ENCODE assay signal across 13 mouse cellular contexts in genomic region chr7:111813093-111813492, GRCm38 (mm10). TPM values are rescaled to one million over a fixed set of nuclear protein-coding genes. Genes with fewer than 3 reads are reported as not detected.
DNase-seq lines count a peak whose midpoint lies in the region; ATAC-seq and TF ChIP-seq lines count a peak whose summit lies in the region.
"Had no signal": no experiment of that assay in that cellular context is flagged by ENCODE, and none has a peak within 500 bp of the region (broad histone marks: within the 10 kb centered on the region; RNA-seq: fewer than 3 reads in every experiment).

No protein-coding gene starts in this region.

- ATAC-seq in kidney, embryonic 14.5 days (ENCODE audit: low FRiP score, low TSS enrichment) = 0 out of 2 replicates have a peak, but pooled peaks have one; percentile 16
- peak; percentile 37; the same call in 1 of the 2 replicates for ATAC-seq in lung, postnatal 0 days
- ATAC-seq: forebrain, embryonic 16.5 days; inflammation-experienced regulatory T-cells, adult 6 months had no signal

- H3K36me3 ChIP-seq in kidney, embryonic 14.5 days (ENCODE audit: control insufficient read depth, insufficient read depth, low read length) = no peaks in the 10 kb centered on the region
- H3K36me3 ChIP-seq in lung, postnatal 0 days (ENCODE audit: insufficient read depth, low read length) = no peaks in the 10 kb centered on the region
- H3K36me3 ChIP-seq: embryonic facial prominence, embryonic 13.5 days; heart, embryonic 13.5 days had no signal

- 0 out of 2 replicates have a peak, but pooled peaks cover 3% of the 10 kb centered on the region for H3K4me1 ChIP-seq in kidney, embryonic 14.5 days (ENCODE audit: control insufficient read depth, insufficient read depth, low read length)
- peaks cover 4% of the 10 kb centered on the region for H3K4me1 ChIP-seq in lung, postnatal 0 days (ENCODE audit: insufficient read depth, low read depth, low read length)
- H3K4me1 ChIP-seq: embryonic facial prominence, embryonic 13.5 days had no signal

- no peak overlapping the region for H3K9ac ChIP-seq in kidney, embryonic 14.5 days (ENCODE audit: low read depth, low read length)
- no peak overlapping the region for H3K9ac ChIP-seq in lung, postnatal 0 days (replicated peaks; ENCODE audit: low read depth)
- H3K9ac ChIP-seq: embryonic facial prominence, embryonic 13.5 days; heart, embryonic 13.5 days had no signal

- no peak overlapping the region for H3K27ac ChIP-seq in kidney, embryonic 14.5 days (ENCODE audit: low read depth, low read length)
- no peak overlapping the region for H3K27ac ChIP-seq in lung, postnatal 0 days (ENCODE audit: low read length)
- H3K27ac ChIP-seq: embryonic facial prominence, embryonic 13.5 days; heart, embryonic 13.5 days had no signal

- DNase-seq in embryo, embryonic 10.5 days (ENCODE audit: low spot score) = peak; percentile 36
- DNase-seq in embryo, embryonic 9.5 days (ENCODE audit: extremely low spot score) = no peak
- DNase-seq in kidney, postnatal 25 days = no peak
- no peak for DNase-seq in lung, postnatal 0 days (ENCODE audit: low spot score)
- no peak for DNase-seq in lung, postnatal 25 days (ENCODE audit: low spot score)
- peak; percentile 12 for DNase-seq in forelimb bud, embryonic 11.5 days (ENCODE audit: low read depth, low spot score)
- DNase-seq in natural killer cell, adult 2 months (ENCODE audit: low spot score in 2 of 2) = no peak
- DNase-seq: cerebellum, adult 9-11 months had no signal

- 38% methylated on average over 1 of the region's 1 CpGs for WGBS in kidney, embryonic 14.5 days
- 18% methylated on average over 1 of the region's 1 CpGs for WGBS in lung, postnatal 0 days

- TF ChIP-seq CTCF in lung, postnatal 0 days (IDR thresholded peaks at IDR 0.05) = no peak

- no peak for TF ChIP-seq EP300 in lung, postnatal 0 days (IDR thresholded peaks at IDR 0.05)

- no peaks in the 10 kb centered on the region for H3K9me3 ChIP-seq in kidney, embryonic 14.5 days (ENCODE audit: control insufficient read depth, low read length)
- no peaks in the 10 kb centered on the region for H3K9me3 ChIP-seq in lung, postnatal 0 days (ENCODE audit: low read length)
- H3K9me3 ChIP-seq: embryonic facial prominence, embryonic 13.5 days; heart, embryonic 13.5 days had no signal

- H3K4me3 ChIP-seq in kidney, embryonic 14.5 days (ENCODE audit: low read length) = no peak overlapping the region
- no peak overlapping the region for H3K4me3 ChIP-seq in lung, postnatal 0 days (ENCODE audit: low read depth, low read length)
- H3K4me3 ChIP-seq: embryonic facial prominence, embryonic 13.5 days; heart, embryonic 13.5 days had no signal

- H3K27me3 ChIP-seq in kidney, embryonic 14.5 days (ENCODE audit: control insufficient read depth, insufficient read depth, low read length) = no peaks in the 10 kb centered on the region
- H3K27me3 ChIP-seq in lung, postnatal 0 days (replicated peaks; ENCODE audit: insufficient read depth, low read length) = no peaks in the 10 kb centered on the region
- H3K27me3 ChIP-seq: embryonic facial prominence, embryonic 13.5 days; heart, embryonic 13.5 days had no signal

- H3K4me2 ChIP-seq in kidney, embryonic 14.5 days (replicated peaks; ENCODE audit: low read depth, low read length) = no peak overlapping the region
- H3K4me2 ChIP-seq in lung, postnatal 0 days (replicated peaks; ENCODE audit: low read depth, low read length) = no peak overlapping the region
- H3K4me2 ChIP-seq: embryonic facial prominence, embryonic 13.5 days; heart, embryonic 13.5 days had no signal

RNA-seq across cellular contexts. Expression of gene Galnt18, which starts 33.3 kb away (rescaled TPM):
- 11.3 and 17.8 TPM in 2 replicates for polyA plus RNA-seq in kidney, embryonic 14.5 days (2014; fragmentation: Nextera tagmentation; extraction: Ambion mirVana)
- 112 and 125 TPM in 2 replicates for polyA plus RNA-seq in lung, postnatal 0 days (2015; fragmentation: Nextera tagmentation; extraction: Ambion mirVana)
- polyA plus RNA-seq: inflammation-experienced regulatory T-cells, adult 6 months had no signal

Comparison
In these comparisons a context has a peak if more than half of its experiments do, and no peak if none do; other contexts are left out.
1. DNase-seq: peak in embryo, embryonic 10.5 days (single experiment) and forelimb bud, embryonic 11.5 days (single experiment); none in embryo, embryonic 9.5 days (single experiment), kidney, postnatal 25 days (0 of 2), lung, postnatal 0 days (single experiment), lung, postnatal 25 days (single experiment) and natural killer cell, adult 2 months (0 of 2).